Mouse (Mus musculus): ENCODE data around the gene Ren1.
"Not testable (repeated sequence)": the region's sequence is repeated elsewhere in the genome, so short reads cannot be mapped to it uniquely, and the experiment has no call there.

Gene Ren1

GRCm38 (mm10) chr1:133350210-133350609 lies at the start of gene Ren1:
Ren1 (plus strand) TSS chr1:133350510.
- no peak for DNase-seq

GRCm38 (mm10) chr1:133302540-133302939 lies 47.8 kb upstream of the Ren1 start:
- DNase-seq: peak; percentile 33

- peak; percentile 72 for DNase-seq
Observed at GRCm38 (mm10) chr1:133306842-133307241, 43.5 kb upstream of the Ren1 start.

- peak; percentile 33 for DNase-seq
Observed at GRCm38 (mm10) chr1:133307318-133307717, 43.0 kb upstream of the Ren1 start.

- DNase-seq: no peak
Observed at GRCm38 (mm10) chr1:133309652-133310267, 40.5 kb upstream of the Ren1 start, which contains the start of gene Golt1a. Golt1a (plus strand) TSS chr1:133309800.

- DNase-seq: no peak
Observed at GRCm38 (mm10) chr1:133311240-133311639, 39.1 kb upstream of the Ren1 start.

GRCm38 (mm10) chr1:133311946-133312345 lies 38.4 kb upstream of the Ren1 start:
- DNase-seq: no peak

- DNase-seq: no peak
Observed at GRCm38 (mm10) chr1:133314364-133314763, 35.9 kb upstream of the Ren1 start.

- no peak for DNase-seq
Observed at GRCm38 (mm10) chr1:133315775-133316174, 34.5 kb upstream of the Ren1 start.

GRCm38 (mm10) chr1:133316577-133316976 lies 33.7 kb upstream of the Ren1 start:
- DNase-seq: no peak

- no peak for DNase-seq
Observed at GRCm38 (mm10) chr1:133317149-133317548, 33.2 kb upstream of the Ren1 start.

GRCm38 (mm10) chr1:133321267-133321925 lies 28.9 kb upstream of the Ren1 start, which contains the start of gene Kiss1:
Kiss1 (plus strand) TSS chr1:133321875.
- DNase-seq: no peak

- DNase-seq: no peak
Observed at GRCm38 (mm10) chr1:133323333-133323732, 27.0 kb upstream of the Ren1 start.

- DNase-seq: no peak
Observed at GRCm38 (mm10) chr1:133325951-133326350, 24.4 kb upstream of the Ren1 start.

- no peak for DNase-seq
Observed at GRCm38 (mm10) chr1:133327094-133327493, 23.2 kb upstream of the Ren1 start.

GRCm38 (mm10) chr1:133328299-133328795 lies 22.0 kb upstream of the Ren1 start:
- DNase-seq: no peak

GRCm38 (mm10) chr1:133328896-133329637 lies 21.2 kb upstream of the Ren1 start:
- DNase-seq: no peak

GRCm38 (mm10) chr1:133329638-133329964 lies 20.7 kb upstream of the Ren1 start:
- DNase-seq: no peak

- no peak for DNase-seq
Observed at GRCm38 (mm10) chr1:133331142-133331541, 19.2 kb upstream of the Ren1 start.

GRCm38 (mm10) chr1:133332656-133333430 lies 17.5 kb upstream of the Ren1 start:
- no peak for DNase-seq

GRCm38 (mm10) chr1:133333937-133334336 lies 16.4 kb upstream of the Ren1 start:
- DNase-seq: no peak

GRCm38 (mm10) chr1:133340403-133340802 lies 9.9 kb upstream of the Ren1 start:
- DNase-seq: not testable (repeated sequence)

GRCm38 (mm10) chr1:133344357-133344756 lies 6.0 kb upstream of the Ren1 start:
- DNase-seq: no peak

Measured in cerebellum, adult 9-11 months (tissue).